24 mouse cellular contexts compared by ENCODE assay signal in genomic region chr9:11920251-11920650, GRCm38 (mm10).
DNase-seq lines count a peak whose midpoint lies in the region; ATAC-seq and TF ChIP-seq lines count a peak whose summit lies in the region.
"Had no signal": no experiment of that assay in that cellular context is flagged by ENCODE, and none has a peak within 500 bp of the region (broad histone marks: within the 10 kb centered on the region; RNA-seq: fewer than 3 reads in every experiment).

No protein-coding gene starts in this region.

- H3K9ac ChIP-seq in ES-E14 (ENCODE audit: insufficient read depth, low read depth, low read length, poor library complexity, severe bottlenecking), result no peak overlapping the region

- no peak overlapping the region for H3K4me3 ChIP-seq in ES-E14 (ENCODE audit: insufficient read depth in 1 of 2, low read depth in 1 of 2, low read length in 2 of 2, poor library complexity in 1 of 2, severe bottlenecking in 1 of 2)

- peaks cover 2 to 4% of the 10 kb centered on the region in 2 experiments; a peak in 1 of 4 replicates for H3K4me1 ChIP-seq in ES-E14 (ENCODE audit: control insufficient read depth in 2 of 2, insufficient read depth in 2 of 2, low read length in 2 of 2, poor library complexity in 1 of 2)

- in situ Hi-C loops in ES-E14 (cut with MboI; ENCODE audit: low sequenced_read_pairs in 2 of 2, unreplicated experiment in 2 of 2), result no loop called here

- no peaks in the 10 kb centered on the region for H3K9me3 ChIP-seq in ES-E14 (ENCODE audit: control insufficient read depth, insufficient read depth, low read depth, low read length)
- H3K9me3 ChIP-seq: G1E had no signal

- H3K27ac ChIP-seq in ES-E14 (ENCODE audit: insufficient read depth, low read depth, low read length, poor library complexity, severe bottlenecking), result no peak overlapping the region

- no peaks in the 10 kb centered on the region for H3K36me3 ChIP-seq in ES-E14 (ENCODE audit: control insufficient read depth, insufficient read depth, low read length, poor library complexity, severe bottlenecking)
- H3K36me3 ChIP-seq: G1E had no signal

- no peak for ATAC-seq in activated CD4-positive, CD25-positive, alpha-beta regulatory T cell, adult 4 months
- ATAC-seq: CD4-positive, CD25-positive, alpha-beta regulatory T cell, adult 4 months; Patski had no signal

- DNase-seq in ES-CJ7 (ENCODE audit: low read depth, low spot score), result peak; percentile 63
- DNase-seq in ES-E14 (ENCODE audit: low read depth, low spot score), result peak; percentile 15
- DNase-seq in R1 (ENCODE audit: low read depth, low spot score), result peak; percentile 77
- peak; percentile 69 for DNase-seq in ZHBTc4 (ENCODE audit: low read depth, low spot score)
- no peak for DNase-seq in layer of hippocampus, postnatal 25 days (ENCODE audit: extremely low spot score in 1 of 2, low spot score in 1 of 2)
- no peak for DNase-seq in cerebellum, adult 8-10 months
- no peak for DNase-seq in testis, postnatal 14 days (ENCODE audit: low spot score)
- DNase-seq: adrenal gland, adult 2 months; adrenal gland, adult 8-10 months; adrenal gland, postnatal 14 days; adrenal gland, postnatal 25 days; adrenal gland, postnatal 36 days; B cell, adult 2 months; cerebellum, adult 11 months; cerebellum, adult 11-12 months; cerebellum, adult 18-20 months; cerebellum, adult 2 months; cerebellum, adult 9-10 months; cerebellum, adult 9-11 months; cerebellum, postnatal 10 days had no signal

TF ChIP-seq in ES-E14, 5 proteins besides CTCF, POLR2A, EP300 and RAD21:
- TF ChIP-seq ZC3H11A (IDR thresholded peaks at IDR 0.05; ENCODE audit: borderline replicate concordance, low read depth, low read length) (no peak), MAFK (IDR thresholded peaks at IDR 0.05; ENCODE audit: insufficient read depth, low read depth, low read length) (no peak), CHD2 (IDR thresholded peaks at IDR 0.05; ENCODE audit: low read depth, low read length) (no peak), HCFC1 (IDR thresholded peaks at IDR 0.05; ENCODE audit: borderline replicate concordance, insufficient read depth, low read length) (no peak), ZNF384 (IDR thresholded peaks at IDR 0.05; ENCODE audit: low read depth, low read length) (no peak)

Comparison
In these comparisons a context has a peak if more than half of its experiments do, and no peak if none do; other contexts are left out.
1. DNase-seq: peak in ES-CJ7 (single experiment), ES-E14 (single experiment), R1 (single experiment) and ZHBTc4 (single experiment); none in layer of hippocampus, postnatal 25 days (0 of 2), cerebellum, adult 8-10 months (single experiment) and testis, postnatal 14 days (single experiment).